Mouse (Mus musculus): Measurements from ENCODE around the gene 1110059E24Rik.

DNA sequence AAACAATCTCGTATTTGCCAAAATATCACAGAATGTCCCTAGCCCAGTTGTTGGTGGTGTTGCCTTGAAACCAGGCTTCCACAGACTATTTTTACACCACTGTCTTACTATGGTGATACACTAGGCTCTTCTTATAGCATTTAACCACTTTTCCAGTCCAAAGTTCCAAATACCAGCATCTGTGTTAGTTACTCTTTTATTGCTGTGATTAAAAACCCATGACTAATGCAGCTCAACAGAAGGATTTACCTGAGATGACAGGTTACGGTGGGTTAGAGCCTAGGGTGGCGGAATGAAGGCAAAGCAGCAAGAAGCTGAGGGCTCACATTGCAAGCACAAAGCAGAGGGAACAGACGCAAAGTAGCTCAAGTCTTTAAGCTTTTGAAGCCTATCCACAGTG, 16.9 kb upstream of the 1110059E24Rik start:
- TF ChIP-seq CTCF (IDR thresholded peaks at IDR 0.05), result no peak
- no peak for TF ChIP-seq EP300 (IDR thresholded peaks at IDR 0.05)

All from lung, postnatal 0 days (tissue).